Mouse (Mus musculus) hindbrain, embryonic 15.5 days (tissue): ENCODE results near the gene Mei4. TPM values are rescaled to one million over a fixed set of nuclear protein-coding genes. Genes with fewer than 3 reads are reported as not detected.
A peak's percentile ranks its signal among the peaks of the same experiment; 100 is the strongest.

Experiments
- ATAC-seq: fragments of 200-750 bp; cut with Nextera tagmentation; 2 replicates; pipeline ENCODE4 v1.8.0; 2017; ENCODE audit warnings: low read depth, moderate number of reproducible peaks, moderate TSS enrichment; ENCODE audit not compliant: low FRiP score
- H3K27ac ChIP-seq: fragments of 300-500 bp; sonication (generic); replicated peaks from 2 replicates; pipeline ENCODE4 v1.5.1; 2015; ENCODE audit warnings: mild to moderate bottlenecking, inconsistent platforms
- H3K27me3 ChIP-seq: fragments of 300-500 bp; sonication (generic); 2 replicates; pipeline ENCODE4 v1.6.1; 2015; ENCODE audit warnings: control low read depth, inconsistent platforms
- H3K36me3 ChIP-seq: fragments of 300-500 bp; sonication (generic); 2 replicates; pipeline ENCODE4 v1.6.1; 2015; ENCODE audit warnings: control low read depth, inconsistent platforms
- H3K4me1 ChIP-seq: fragments of 300-500 bp; sonication (generic); replicated peaks from 2 replicates; pipeline ENCODE4 v1.6.1; 2015; ENCODE audit warnings: control low read depth, inconsistent platforms
- H3K4me2 ChIP-seq: fragments of 300-500 bp; sonication (generic); 2 replicates; pipeline ENCODE4 v1.6.1; 2015; ENCODE audit warnings: moderate library complexity, mild to moderate bottlenecking, inconsistent platforms
- H3K4me3 ChIP-seq: fragments of 300-500 bp; sonication (generic); 2 replicates; pipeline ENCODE4 v1.5.1; 2015; ENCODE audit warnings: mild to moderate bottlenecking, inconsistent platforms
- H3K9ac ChIP-seq: fragments of 300-500 bp; sonication (generic); 2 replicates; pipeline ENCODE4 v1.6.1; 2015; ENCODE audit warnings: inconsistent platforms
- H3K9me3 ChIP-seq: fragments of 300-500 bp; sonication (generic); 2 replicates; pipeline ENCODE4 v1.6.1; 2016; ENCODE audit warnings: control low read depth, inconsistent platforms
- WGBS: fragments of 180-500 bp; shearing (Covaris S2); methylation state at CpG from one replicate; pipeline ENCODE4 v1.1.7; 2015; 5-methylcytosine and 5-hydroxymethylcytosine counted together
- polyA plus RNA-seq: library from polyadenylated mRNA; unstranded; fragments of >200 nt; fragmentation: Nextera tagmentation; extraction: Ambion mirVana; gene quantifications from 2 replicates; pipeline ENCODE4 v1.2.1, GENCODE M21; 2015

Gene Mei4
- 1.9 and 2.1 TPM in 2 replicates for polyA plus RNA-seq

DNA sequence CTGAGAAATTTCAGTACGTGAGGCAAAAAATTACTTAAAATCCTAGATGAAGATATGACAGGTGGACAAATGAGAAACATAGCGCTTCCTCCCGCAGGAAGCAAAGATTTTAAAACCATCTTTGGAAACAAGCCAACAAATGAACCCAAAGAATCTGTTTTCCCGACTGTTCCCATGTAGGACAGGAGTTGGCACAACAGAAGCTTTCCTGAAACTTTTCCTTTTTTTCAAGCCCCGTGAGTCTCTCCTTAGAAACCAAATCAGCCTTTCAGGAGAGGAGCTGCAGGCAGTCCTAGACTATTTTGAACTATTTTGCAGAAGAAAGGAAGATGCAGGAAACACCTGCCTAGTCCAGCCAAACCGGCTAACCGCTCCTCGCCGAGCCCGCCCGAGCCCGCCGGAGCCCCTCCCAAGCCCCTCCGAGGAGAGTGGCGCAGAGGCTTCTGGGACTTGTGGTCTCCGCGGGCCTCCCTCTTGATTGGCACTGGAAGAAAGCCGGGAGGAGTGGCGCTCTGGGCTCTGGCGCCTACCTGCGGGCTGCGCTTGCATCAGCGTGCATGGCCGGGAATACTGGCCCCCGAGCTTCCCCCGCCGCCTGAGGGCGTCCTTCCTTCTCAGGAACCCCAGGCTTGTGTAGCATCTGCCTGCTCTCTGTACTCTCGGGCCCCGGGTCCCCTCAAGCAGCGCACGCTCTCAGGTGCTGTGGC, at the start of gene Mei4:
Mei4 (plus strand) TSS at position 490 of the 707 bp plus-strand sequence.
- peak within 1 kb of the TSS; percentile 49 for H3K9ac ChIP-seq
- no peaks in the 10 kb centered on the region for H3K36me3 ChIP-seq
- H3K27me3 ChIP-seq: 0 out of 2 replicates have a peak, but pooled peaks cover 8% of the 10 kb centered on the region
- H3K9me3 ChIP-seq: no peaks in the 10 kb centered on the region
- H3K4me2 ChIP-seq: peak within 1 kb of the TSS; percentile 79
- peak within 1 kb of the TSS; percentile 55 for H3K4me3 ChIP-seq
- ATAC-seq: peak; percentile 98
- 0 out of 2 replicates have a peak, but pooled peaks cover 3% of the 10 kb centered on the region for H3K4me1 ChIP-seq
- H3K27ac ChIP-seq: no peak within 1 kb of the TSS
- 3% methylated on average over 32 of the region's 32 CpGs for WGBS

DNA sequence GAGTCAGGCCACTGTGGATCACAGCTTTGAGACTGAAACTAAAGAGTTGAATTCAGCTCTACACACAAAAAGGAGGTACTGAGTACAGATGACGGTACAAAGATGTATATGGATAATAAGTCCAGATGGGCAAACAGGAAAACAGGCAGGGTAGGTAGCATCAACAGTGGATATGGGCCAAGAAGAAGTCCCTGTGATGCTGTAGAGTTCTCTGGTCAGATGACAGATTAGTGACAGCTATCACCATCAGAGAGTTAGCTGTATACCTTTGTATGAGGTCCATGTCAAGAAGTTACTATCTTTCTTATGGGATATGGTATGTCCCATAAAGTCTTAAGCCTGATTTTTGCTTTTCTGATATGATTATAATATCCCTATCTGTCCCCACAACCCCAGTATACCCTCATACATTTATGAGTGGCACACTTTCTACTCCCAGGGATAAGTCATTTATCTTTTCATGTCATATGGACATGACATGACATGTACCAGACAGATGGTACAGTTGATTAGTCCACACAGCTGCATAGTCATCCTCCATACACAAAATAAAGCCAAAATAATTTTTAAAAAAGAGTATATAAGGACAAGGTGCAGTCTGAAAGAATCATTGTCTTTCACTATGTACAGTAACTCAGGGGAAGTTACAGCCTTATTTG, 43.6 kb upstream of the Mei4 start:
- ATAC-seq: no peak
- 87% methylated on average over 1 of the region's 1 CpGs for WGBS
- H3K4me3 ChIP-seq: no peak overlapping the region
- H3K4me1 ChIP-seq: no peaks in the 10 kb centered on the region
- no peak overlapping the region for H3K9ac ChIP-seq
- H3K27me3 ChIP-seq: no peaks in the 10 kb centered on the region
- H3K27ac ChIP-seq: no peak overlapping the region
- H3K36me3 ChIP-seq: no peaks in the 10 kb centered on the region
- H3K4me2 ChIP-seq: no peak overlapping the region
- no peaks in the 10 kb centered on the region for H3K9me3 ChIP-seq

DNA sequence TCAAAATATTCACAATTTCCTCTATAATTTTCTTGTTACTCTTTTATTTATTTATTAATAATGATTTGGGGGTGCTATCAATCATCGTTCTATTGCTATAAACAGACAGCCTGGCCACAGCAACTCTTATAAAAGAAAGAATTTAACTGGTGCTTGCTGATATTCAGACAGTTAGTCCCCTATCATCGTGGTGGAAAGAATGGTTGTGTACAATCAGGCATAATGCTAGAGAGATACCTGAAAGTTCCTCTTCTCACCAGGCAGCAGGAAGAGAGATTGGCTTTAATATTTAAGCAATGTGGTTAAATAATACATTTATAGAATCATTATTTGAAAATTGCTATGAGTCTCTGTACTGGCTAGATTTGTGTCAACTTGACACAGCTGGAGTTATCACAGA, 35.9 kb upstream of the Mei4 start:
- Histone ChIP-seq H3K4me3 (no peak overlapping the region), H3K27ac (no peak overlapping the region), H3K4me1 (no peaks in the 10 kb centered on the region), H3K9ac (no peak overlapping the region), H3K36me3 (no peaks in the 10 kb centered on the region), H3K9me3 (no peaks in the 10 kb centered on the region), H3K27me3 (no peaks in the 10 kb centered on the region), H3K4me2 (no peak overlapping the region)
- no peak for ATAC-seq
- 96% methylated on average over 2 of the region's 2 CpGs for WGBS

DNA sequence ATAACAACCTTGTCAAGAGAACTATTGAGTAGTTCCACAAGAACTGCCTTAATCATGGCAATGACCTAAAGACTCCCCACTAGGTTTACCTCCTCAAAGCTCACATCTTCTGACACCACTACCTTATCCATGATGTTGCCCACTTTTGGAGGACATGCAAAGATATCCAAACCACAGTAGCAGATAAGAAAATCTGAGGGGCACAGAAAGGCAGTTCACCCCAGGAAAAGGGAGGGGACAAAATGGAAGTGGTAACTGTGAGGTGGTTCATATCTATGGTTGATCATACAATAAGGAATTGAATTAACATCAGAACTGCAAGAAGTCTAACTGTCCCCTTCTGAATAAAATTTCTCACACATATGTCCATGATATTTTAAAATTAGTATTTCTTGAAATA, 29.4 kb upstream of the Mei4 start:
- Histone ChIP-seq H3K36me3 (no peaks in the 10 kb centered on the region), H3K27me3 (no peaks in the 10 kb centered on the region), H3K4me1 (no peaks in the 10 kb centered on the region), H3K9me3 (no peaks in the 10 kb centered on the region), H3K4me3 (no peak overlapping the region), H3K9ac (no peak overlapping the region), H3K4me2 (no peak overlapping the region), H3K27ac (no peak overlapping the region)
- no peak for ATAC-seq

DNA sequence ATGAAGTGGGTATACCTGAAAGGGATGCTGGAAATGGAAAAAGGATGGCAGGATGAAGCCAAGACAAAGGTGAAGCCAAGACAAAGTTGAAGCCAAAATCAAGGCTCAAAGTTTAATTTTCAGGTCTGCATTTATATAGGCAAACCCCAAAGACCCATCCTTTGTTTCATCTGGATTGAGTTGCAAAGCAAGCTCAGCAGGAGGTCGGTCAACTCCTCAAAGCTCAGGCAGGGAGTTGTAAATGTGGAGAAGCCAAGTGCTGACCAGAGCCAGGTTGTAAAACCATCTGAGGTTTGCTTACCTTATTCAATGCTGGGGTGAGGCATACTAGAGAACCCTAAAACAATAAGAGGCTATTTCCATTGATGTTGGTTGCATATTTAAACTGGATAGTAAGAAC, 4.6 kb upstream of the Mei4 start:
- 0 out of 2 replicates have a peak, but pooled peaks cover 3% of the 10 kb centered on the region for H3K4me1 ChIP-seq
- no peaks in the 10 kb centered on the region for H3K36me3 ChIP-seq
- 0 out of 2 replicates have a peak, but pooled peaks cover 8% of the 10 kb centered on the region for H3K27me3 ChIP-seq
- H3K9ac ChIP-seq: no peak overlapping the region
- 13% methylated on average over 1 of the region's 1 CpGs for WGBS
- H3K4me3 ChIP-seq: no peak overlapping the region
- ATAC-seq: no peak
- no peak overlapping the region for H3K27ac ChIP-seq
- no peak overlapping the region for H3K4me2 ChIP-seq
- H3K9me3 ChIP-seq: no peaks in the 10 kb centered on the region

DNA sequence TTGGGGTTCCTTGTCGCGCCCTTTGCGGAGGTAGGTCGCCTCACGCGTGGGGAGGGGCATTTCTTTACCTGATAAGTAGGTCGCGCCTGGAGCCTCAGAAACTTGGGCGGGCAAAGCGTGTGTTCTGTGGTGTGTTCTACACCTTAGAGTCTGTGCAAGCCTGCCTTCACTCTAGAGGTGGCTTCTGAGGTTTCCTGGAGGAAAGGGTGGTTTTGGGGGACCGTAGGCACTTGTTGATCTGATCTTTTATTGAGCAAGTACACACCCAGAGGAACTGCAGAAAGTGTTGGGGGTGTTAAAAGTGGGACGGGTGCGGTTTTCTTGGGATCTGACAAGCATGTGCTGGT, 391 bp downstream of the Mei4 start:
- WGBS: 27% methylated on average over 13 of the region's 13 CpGs
- no peaks in the 10 kb centered on the region for H3K9me3 ChIP-seq
- H3K27ac ChIP-seq: no peak overlapping the region
- 0 out of 2 replicates have a peak, but pooled peaks cover 8% of the 10 kb centered on the region for H3K27me3 ChIP-seq
- H3K4me3 ChIP-seq: peak overlapping the region; percentile 55
- 0 out of 2 replicates have a peak, but pooled peaks cover 3% of the 10 kb centered on the region for H3K4me1 ChIP-seq
- no peak for ATAC-seq
- peak overlapping the region; percentile 49 for H3K9ac ChIP-seq
- H3K36me3 ChIP-seq: no peaks in the 10 kb centered on the region
- H3K4me2 ChIP-seq: peak overlapping the region; percentile 79

DNA sequence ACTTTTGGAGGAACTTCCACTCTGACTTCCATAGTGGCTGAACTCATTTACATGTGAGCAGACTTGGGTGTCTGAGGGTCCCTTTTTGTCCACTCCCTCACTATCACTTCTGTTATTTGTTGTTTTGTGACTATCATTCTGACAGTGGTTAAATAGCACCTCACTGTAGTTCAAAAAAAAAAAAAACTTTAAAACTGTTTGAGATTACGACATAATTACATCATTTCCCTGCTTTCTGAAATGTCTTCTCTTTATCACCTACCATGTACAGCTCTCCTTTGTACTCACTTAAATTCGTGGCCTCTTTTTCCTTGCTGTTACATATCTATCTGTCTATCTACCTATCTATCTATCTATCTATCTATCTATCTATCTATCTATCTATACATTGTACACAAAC, 2.6 kb downstream of the Mei4 start:
- 86% methylated on average over 2 of the region's 2 CpGs for WGBS
- ATAC-seq: no peak
- 0 out of 2 replicates have a peak, but pooled peaks cover 8% of the 10 kb centered on the region for H3K27me3 ChIP-seq
- no peaks in the 10 kb centered on the region for H3K36me3 ChIP-seq
- no peak overlapping the region for H3K27ac ChIP-seq
- no peak overlapping the region for H3K4me2 ChIP-seq
- no peak overlapping the region for H3K9ac ChIP-seq
- H3K4me1 ChIP-seq: 0 out of 2 replicates have a peak, but pooled peaks cover 3% of the 10 kb centered on the region
- H3K4me3 ChIP-seq: no peak overlapping the region
- H3K9me3 ChIP-seq: no peaks in the 10 kb centered on the region

DNA sequence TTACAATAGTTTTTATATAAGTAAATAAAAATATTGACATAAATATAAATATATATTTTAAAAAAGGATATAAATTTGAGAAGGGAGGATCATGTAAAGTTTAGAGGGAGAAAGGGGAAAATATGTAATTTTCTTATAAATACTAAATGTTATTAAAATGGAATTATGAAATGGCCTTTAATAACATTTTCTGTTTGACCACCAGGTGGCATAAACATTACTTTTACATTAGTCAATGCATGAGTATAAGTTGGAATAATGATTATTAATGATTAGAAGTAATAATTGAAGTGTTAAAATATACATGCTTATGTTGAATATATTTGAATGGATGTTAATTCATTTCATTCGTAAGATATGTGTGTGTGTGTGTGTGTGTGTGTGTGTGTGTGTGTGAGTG, 58.0 kb downstream of the Mei4 start:
- WGBS: 93% methylated on average over 1 of the region's 1 CpGs
- H3K4me3 ChIP-seq: no peak overlapping the region
- H3K9ac ChIP-seq: no peak overlapping the region
- no peak overlapping the region for H3K4me2 ChIP-seq
- H3K36me3 ChIP-seq: no peaks in the 10 kb centered on the region
- no peak for ATAC-seq
- no peaks in the 10 kb centered on the region for H3K9me3 ChIP-seq
- no peaks in the 10 kb centered on the region for H3K4me1 ChIP-seq
- H3K27me3 ChIP-seq: no peaks in the 10 kb centered on the region
- H3K27ac ChIP-seq: no peak overlapping the region

DNA sequence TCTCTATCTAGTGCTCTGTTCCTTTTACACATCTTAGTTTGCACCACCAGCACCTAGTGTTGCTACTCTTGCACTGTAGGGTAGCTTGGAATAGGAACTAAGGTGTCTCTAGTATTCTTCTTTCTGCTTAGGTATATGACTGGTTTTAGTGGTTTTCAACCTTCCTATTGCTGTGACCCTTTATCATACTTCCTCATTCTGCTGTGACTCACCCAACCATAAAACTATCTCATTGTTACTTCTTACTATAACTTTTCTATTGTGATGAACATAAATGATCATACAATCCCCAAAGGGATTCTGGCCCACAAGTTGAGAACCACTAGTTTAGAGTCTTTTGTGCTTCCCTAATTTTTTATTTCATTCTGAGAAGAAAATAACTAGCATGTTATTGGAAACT, 61.3 kb downstream of the Mei4 start:
- H3K27ac ChIP-seq: no peak overlapping the region
- no peak overlapping the region for H3K9ac ChIP-seq
- no peaks in the 10 kb centered on the region for H3K9me3 ChIP-seq
- no peaks in the 10 kb centered on the region for H3K27me3 ChIP-seq
- ATAC-seq: no peak
- no peak overlapping the region for H3K4me2 ChIP-seq
- H3K4me1 ChIP-seq: no peaks in the 10 kb centered on the region
- no peak overlapping the region for H3K4me3 ChIP-seq
- no peaks in the 10 kb centered on the region for H3K36me3 ChIP-seq

DNA sequence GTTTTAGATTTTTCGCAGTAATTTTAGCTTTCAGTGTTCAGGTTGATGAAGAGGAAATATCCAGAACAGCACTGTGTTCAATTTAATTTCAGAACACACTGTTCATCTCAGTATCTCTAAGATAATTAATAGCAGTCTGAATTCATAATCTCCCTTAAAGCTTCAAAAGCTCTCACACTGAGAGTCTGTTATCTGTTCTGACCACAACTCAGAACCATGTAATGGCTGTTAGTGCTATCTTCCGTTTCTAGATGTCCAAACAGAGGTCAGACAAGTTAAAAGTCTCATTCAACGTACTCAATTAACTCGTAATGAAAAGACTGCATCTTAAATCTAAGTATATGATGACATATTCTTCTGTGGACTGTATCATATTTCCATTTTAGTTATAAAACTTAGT, 77.1 kb downstream of the Mei4 start:
- Histone ChIP-seq H3K27me3 (no peaks in the 10 kb centered on the region), H3K9me3 (no peaks in the 10 kb centered on the region), H3K4me3 (no peak overlapping the region), H3K4me2 (no peak overlapping the region), H3K9ac (no peak overlapping the region), H3K27ac (no peak overlapping the region), H3K36me3 (no peaks in the 10 kb centered on the region), H3K4me1 (no peaks in the 10 kb centered on the region)
- ATAC-seq: no peak
- 90% methylated on average over 4 of the region's 4 CpGs for WGBS

DNA sequence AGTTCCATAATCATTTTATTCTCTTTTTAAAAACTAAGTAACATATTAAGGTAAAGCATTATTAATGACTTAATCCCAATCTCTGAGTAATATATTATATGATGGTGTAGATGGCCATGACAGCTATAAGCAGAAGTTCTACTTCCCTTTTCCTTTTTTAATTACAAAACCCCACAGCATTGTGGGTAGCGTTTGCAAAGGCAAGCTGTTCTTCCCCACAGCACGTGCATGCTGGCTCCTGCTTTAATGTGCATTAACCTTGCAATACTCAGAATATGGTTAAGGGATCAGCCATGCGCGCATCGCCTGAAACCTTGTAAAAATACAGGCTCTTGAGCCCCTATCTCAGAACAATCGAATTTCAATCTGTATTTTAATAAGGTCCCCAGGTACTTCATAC, 82.2 kb downstream of the Mei4 start:
- H3K36me3 ChIP-seq: no peaks in the 10 kb centered on the region
- WGBS: 78% methylated on average over 6 of the region's 6 CpGs

DNA sequence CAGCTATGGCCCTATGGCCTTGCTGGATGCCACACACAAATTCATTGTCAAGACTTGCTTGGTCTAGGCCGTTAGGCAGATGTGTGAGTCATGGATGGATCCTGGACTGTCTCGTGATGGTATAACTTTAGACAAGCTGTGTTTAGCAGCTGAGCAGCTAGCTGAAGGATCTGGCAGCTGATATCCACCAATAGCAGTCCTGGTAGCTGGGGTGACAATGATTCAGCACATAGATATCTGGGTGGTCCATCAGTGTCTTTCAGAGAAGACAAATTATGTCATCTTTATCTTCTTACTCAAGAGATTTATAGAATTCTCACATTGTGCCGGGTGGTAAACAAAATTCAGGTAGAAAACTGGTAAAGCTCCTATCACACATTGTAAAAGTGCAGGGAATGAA, 93.4 kb downstream of the Mei4 start:
- H3K4me1 ChIP-seq: no peaks in the 10 kb centered on the region
- no peak overlapping the region for H3K4me2 ChIP-seq
- no peak overlapping the region for H3K27ac ChIP-seq
- H3K27me3 ChIP-seq: no peaks in the 10 kb centered on the region
- no peaks in the 10 kb centered on the region for H3K36me3 ChIP-seq
- ATAC-seq: no peak
- H3K4me3 ChIP-seq: no peak overlapping the region
- H3K9ac ChIP-seq: no peak overlapping the region
- WGBS: 91% methylated on average over 3 of the region's 3 CpGs
- H3K9me3 ChIP-seq: no peaks in the 10 kb centered on the region

More for the DNA sequence above, 82.2 kb downstream of the Mei4 start:
- no peak for ATAC-seq
- H3K27ac ChIP-seq: no peak overlapping the region
- no peak overlapping the region for H3K4me2 ChIP-seq
- H3K4me1 ChIP-seq: no peaks in the 10 kb centered on the region
- H3K9ac ChIP-seq: no peak overlapping the region
- no peaks in the 10 kb centered on the region for H3K27me3 ChIP-seq
- H3K9me3 ChIP-seq: no peaks in the 10 kb centered on the region
- H3K4me3 ChIP-seq: no peak overlapping the region
